Mouse (Mus musculus) erythroblast, embryonic 14.5 days (primary cell): ENCODE results near the gene Zbtb42. TPM values are rescaled to one million over a fixed set of nuclear protein-coding genes. Genes with fewer than 3 reads are reported as not detected.

Experiments used
- H3K27me3 ChIP-seq: 2 replicates; pipeline ENCODE4 v1.6.1; 2012; ENCODE audit warnings: inconsistent platforms; ENCODE audit not compliant: control insufficient read depth
- H3K36me3 ChIP-seq: 2 replicates; pipeline ENCODE4 v1.6.1; 2012; ENCODE audit warnings: mild to moderate bottlenecking, inconsistent platforms; ENCODE audit not compliant: control insufficient read depth
- H3K4me1 ChIP-seq: 2 replicates; pipeline ENCODE4 v1.6.1; 2012; ENCODE audit warnings: inconsistent platforms; ENCODE audit not compliant: control insufficient read depth
- H3K4me3 ChIP-seq: replicated peaks from 2 replicates; pipeline ENCODE3; 2012; ENCODE audit warnings: moderate library complexity, mild to moderate bottlenecking, inconsistent platforms
- H3K9me3 ChIP-seq: 2 replicates; pipeline ENCODE4 v1.6.1; 2012; ENCODE audit warnings: low read length, inconsistent platforms, mixed read lengths; ENCODE audit not compliant: control insufficient read depth
- GATA1 ChIP-seq: IDR thresholded peaks from 2 replicates; pipeline ENCODE4 v1.6.1; 2012; ENCODE audit warnings: low read length, inconsistent platforms, mixed read lengths
- TAL1 ChIP-seq: IDR thresholded peaks from 3 replicates; pipeline ENCODE4 v1.6.1; 2012; ENCODE audit warnings: low read length, inconsistent platforms, mixed read lengths
- polyA plus RNA-seq: library from polyadenylated mRNA; stranded (reverse); fragments of >175 nt; gene quantifications from 2 replicates; pipeline ENCODE4 v1.2.3, GENCODE M21; 2012

Gene Zbtb42
- polyA plus RNA-seq, 1 experiment: 0.02 TPM

GRCm38 (mm10) chr12:112677076-112677475 lies 1.6 kb upstream of the Zbtb42 start:
- Histone ChIP-seq H3K27me3 (peaks cover 62% of the 10 kb centered on the region), H3K4me3 (no peak overlapping the region), H3K36me3 (peaks cover under 1% of the 10 kb centered on the region), H3K9me3 (peaks cover 17% of the 10 kb centered on the region), H3K4me1 (peaks cover 47% of the 10 kb centered on the region)
- TF ChIP-seq GATA1 (no peak), TAL1 (no peak)

DNA sequence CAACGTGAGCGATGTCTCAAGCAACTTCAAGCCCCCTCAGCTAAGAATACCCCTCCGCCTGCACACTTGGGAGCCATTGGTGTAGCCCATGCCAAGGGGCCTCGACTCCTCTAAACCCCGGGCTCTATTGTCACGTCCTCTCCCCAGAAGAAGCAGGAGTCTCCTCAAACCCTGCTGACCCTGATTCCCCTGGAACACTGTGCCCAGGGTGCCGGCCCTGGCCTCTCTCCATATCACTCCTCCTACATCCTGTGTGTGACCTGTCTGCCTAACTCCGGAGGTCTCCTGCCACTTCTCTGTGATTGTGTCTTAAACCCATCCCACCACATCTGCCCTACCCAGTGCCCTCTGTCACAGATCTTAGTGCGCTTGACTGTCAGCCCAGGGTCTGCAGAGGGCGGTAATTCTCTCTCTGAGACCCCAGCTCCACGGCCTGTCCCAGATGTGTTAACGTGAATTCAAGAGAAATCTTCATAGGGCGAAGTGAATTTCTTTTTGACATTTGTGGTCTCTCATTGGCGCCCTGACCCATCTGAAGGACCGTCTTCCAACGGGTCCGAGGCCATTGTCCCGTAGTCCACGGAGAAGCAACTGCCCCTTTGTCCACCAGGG lies 579 bp upstream of the Zbtb42 start:
- peaks cover 17% of the 10 kb centered on the region for H3K9me3 ChIP-seq
- peaks cover 71% of the 10 kb centered on the region for H3K27me3 ChIP-seq
- peaks cover 38% of the 10 kb centered on the region for H3K4me1 ChIP-seq
- TF ChIP-seq GATA1 (no peak), TAL1 (no peak)
- H3K36me3 ChIP-seq: no peaks in the 10 kb centered on the region; the same call in 1 of the 2 replicates
- peak overlapping the region; percentile 62 for H3K4me3 ChIP-seq

DNA sequence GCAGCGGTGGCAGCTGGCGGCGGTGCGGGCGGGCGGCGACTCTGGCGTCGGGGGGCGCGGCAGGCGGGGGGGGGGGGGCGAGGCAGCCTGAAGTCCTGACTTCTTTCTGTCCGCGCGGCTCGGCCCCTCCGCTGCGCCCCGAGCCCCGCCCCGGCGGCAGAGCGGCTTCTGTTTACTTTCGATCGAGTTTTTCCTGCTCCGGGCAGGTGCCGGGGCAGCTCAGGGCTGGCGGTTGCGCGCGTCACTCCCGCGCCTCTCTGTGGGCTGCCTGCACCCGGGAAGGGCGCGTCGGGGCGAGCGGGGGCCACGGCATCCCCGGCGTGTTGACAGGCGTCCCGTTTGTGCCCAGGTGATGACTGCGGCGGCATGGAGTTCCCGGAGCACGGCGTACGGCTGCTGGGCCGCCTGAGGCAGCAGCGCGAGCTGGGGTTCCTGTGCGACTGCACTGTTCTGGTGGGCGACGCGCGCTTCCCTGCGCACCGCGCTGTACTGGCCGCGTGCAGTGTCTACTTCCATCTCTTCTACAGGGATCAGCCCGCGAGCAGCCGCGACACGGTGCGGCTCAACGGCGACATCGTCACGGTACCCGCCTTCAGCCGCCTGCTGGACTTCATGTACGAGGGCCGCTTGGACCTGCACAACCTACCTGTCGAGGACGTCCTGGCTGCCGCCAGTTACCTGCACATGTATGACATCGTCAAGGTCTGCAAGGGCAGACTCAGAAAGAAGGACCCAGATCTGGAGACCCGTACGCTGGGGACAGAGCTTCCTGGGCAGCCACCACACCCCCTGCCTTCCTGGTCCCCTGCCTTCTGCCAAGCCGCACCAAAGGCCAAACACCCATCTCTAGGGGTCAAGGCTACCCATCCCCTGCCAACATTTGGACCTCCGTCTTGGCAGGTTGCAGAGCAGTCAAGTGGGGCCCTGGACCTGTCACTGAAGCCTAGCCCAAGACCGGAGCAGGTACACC lies 684 bp downstream of the Zbtb42 start:
- Histone ChIP-seq H3K9me3 (peaks cover 17% of the 10 kb centered on the region), H3K36me3 (no peaks in the 10 kb centered on the region; the same call in 1 of the 2 replicates), H3K4me1 (peaks cover 28% of the 10 kb centered on the region), H3K4me3 (peak overlapping the region; percentile 62), H3K27me3 (peaks cover 83% of the 10 kb centered on the region)
- no peak for TF ChIP-seq GATA1
- TF ChIP-seq TAL1: no peak

GRCm38 (mm10) chr12:112683351-112683750 lies 4.7 kb downstream of the Zbtb42 start:
- peaks cover 80% of the 10 kb centered on the region for H3K27me3 ChIP-seq
- peaks cover 15% of the 10 kb centered on the region for H3K9me3 ChIP-seq
- no peak overlapping the region for H3K4me3 ChIP-seq
- no peaks in the 10 kb centered on the region; the same call in 1 of the 2 replicates for H3K36me3 ChIP-seq
- TF ChIP-seq TAL1: no peak
- TF ChIP-seq GATA1: no peak
- peaks cover 12% of the 10 kb centered on the region for H3K4me1 ChIP-seq

- Histone ChIP-seq H3K9me3 (peaks cover 2% of the 10 kb centered on the region; the same call in 1 of the 2 replicates), H3K4me3 (no peak overlapping the region), H3K27me3 (peaks cover 49% of the 10 kb centered on the region), H3K36me3 (no peaks in the 10 kb centered on the region), H3K4me1 (peaks cover 13% of the 10 kb centered on the region)
- TF ChIP-seq TAL1: no peak
- TF ChIP-seq GATA1: no peak
These were observed 9.8 kb downstream of the Zbtb42 start for GRCm38 (mm10) chr12:112688458-112688857.

- Histone ChIP-seq H3K4me1 (peaks cover 21% of the 10 kb centered on the region), H3K27me3 (peaks cover 26% of the 10 kb centered on the region), H3K4me3 (peak overlapping the region; percentile 67), H3K9me3 (no peaks in the 10 kb centered on the region), H3K36me3 (no peaks in the 10 kb centered on the region)
- TF ChIP-seq TAL1: no peak
- TF ChIP-seq GATA1: no peak
These were observed 14.8 kb downstream of the Zbtb42 start for GRCm38 (mm10) chr12:112693185-112694126.

- Histone ChIP-seq H3K4me1 (peaks cover 21% of the 10 kb centered on the region), H3K4me3 (peak overlapping the region; percentile 67), H3K36me3 (no peaks in the 10 kb centered on the region), H3K27me3 (peaks cover 23% of the 10 kb centered on the region), H3K9me3 (no peaks in the 10 kb centered on the region)
- TF ChIP-seq GATA1 (no peak), TAL1 (no peak)
These were observed 15.5 kb downstream of the Zbtb42 start for GRCm38 (mm10) chr12:112694127-112694475.

DNA sequence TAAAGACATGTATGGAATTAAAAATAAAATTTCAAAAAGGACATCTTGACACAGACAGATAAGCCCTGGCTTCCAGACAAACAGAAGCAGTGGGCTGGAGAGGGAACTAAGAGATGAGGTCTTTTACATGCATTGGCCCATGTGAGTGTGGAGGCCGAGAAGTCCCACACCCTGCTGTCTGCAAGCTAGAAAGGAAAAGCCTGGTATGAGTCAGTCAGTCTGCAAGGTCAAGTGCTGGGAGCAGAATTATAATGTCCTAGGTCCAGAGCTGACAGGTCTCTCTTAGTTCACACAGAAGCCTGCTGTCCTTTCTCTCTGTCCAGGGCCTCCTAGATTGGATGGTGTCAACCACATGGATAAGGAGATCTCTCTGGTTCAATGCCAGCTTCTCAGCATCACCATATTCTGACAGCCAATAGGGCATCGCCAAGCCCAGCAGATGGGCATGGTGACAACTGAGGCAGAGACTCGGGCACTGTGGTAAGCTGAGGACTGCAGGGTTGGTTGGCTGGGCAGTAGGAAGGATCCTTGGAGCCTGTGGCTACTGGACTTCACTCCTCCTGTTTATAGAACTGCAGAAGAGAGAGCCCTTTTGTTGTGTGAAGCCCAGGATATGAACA lies 18.3 kb downstream of the Zbtb42 start:
- Histone ChIP-seq H3K9me3 (no peaks in the 10 kb centered on the region), H3K4me3 (no peak overlapping the region), H3K4me1 (peaks cover 21% of the 10 kb centered on the region), H3K36me3 (no peaks in the 10 kb centered on the region), H3K27me3 (peaks cover 39% of the 10 kb centered on the region)
- TF ChIP-seq GATA1: no peak
- no peak for TF ChIP-seq TAL1
